Mouse (Mus musculus) liver, embryonic 14.5 days (tissue): Measurements from ENCODE around the gene Stk16. TPM values are rescaled to one million over a fixed set of nuclear protein-coding genes. Genes with fewer than 3 reads are reported as not detected.

Experiments used
- ATAC-seq: fragments of 200-750 bp; cut with Nextera tagmentation; 2 replicates; pipeline ENCODE4 v1.8.0; 2017; ENCODE audit warnings: moderate number of reproducible peaks, mild to moderate bottlenecking, moderate library complexity; ENCODE audit not compliant: insufficient read depth
- DNase-seq, 3 experiments: peaks; one replicate each; pipeline ENCODE4 v3.0.0-alpha.2; 2012 to 2013; ENCODE audit warnings: low read depth in 3 of 3, low spot score in 3 of 3
- H3K27ac ChIP-seq: fragments of 300-500 bp; sonication (generic); 2 replicates; pipeline ENCODE4 v1.5.1; 2014; ENCODE audit warnings: moderate library complexity, mild to moderate bottlenecking, control low read depth, inconsistent platforms
- H3K27me3 ChIP-seq: fragments of 300-500 bp; sonication (generic); 2 replicates; pipeline ENCODE4 v1.6.1; 2014; ENCODE audit warnings: mild to moderate bottlenecking, low read length, moderate library complexity; ENCODE audit not compliant: control insufficient read depth, insufficient read depth
- H3K36me3 ChIP-seq: fragments of 300-500 bp; sonication (generic); replicated peaks from 2 replicates; pipeline ENCODE4 v1.6.1; 2014; ENCODE audit warnings: low read depth; ENCODE audit not compliant: control insufficient read depth, insufficient read depth
- H3K4me1 ChIP-seq, 2 experiments: fragments of 200-500 bp in 1 of 2; fragments of 300-500 bp in 1 of 2; sonication (generic) in 1 of 2; replicated peaks; 2 replicates each; pipeline ENCODE4 v1.6.1; 2012 to 2014; ENCODE audit warnings: antibody characterized with exemption in 1 of 2, inconsistent platforms in 1 of 2, low read length in 1 of 2; ENCODE audit not compliant: control insufficient read depth in 2 of 2, insufficient read depth in 2 of 2
- H3K4me2 ChIP-seq: fragments of 300-500 bp; sonication (generic); 2 replicates; pipeline ENCODE4 v1.6.1; 2014; ENCODE audit warnings: low read depth, mild to moderate bottlenecking, control low read depth, moderate library complexity
- H3K4me3 ChIP-seq, 2 experiments: fragments of 200-500 bp in 1 of 2; fragments of 300-500 bp in 1 of 2; sonication (generic) in 1 of 2; 2 replicates each; pipeline ENCODE4 v1.5.1; 2012 to 2014; ENCODE audit warnings: low read depth in 2 of 2, low read length in 2 of 2, mild to moderate bottlenecking in 2 of 2, control low read depth in 1 of 2, inconsistent platforms in 1 of 2, moderate library complexity in 1 of 2; ENCODE audit not compliant: insufficient read depth in 1 of 2
- H3K9ac ChIP-seq: fragments of 300-500 bp; sonication (generic); replicated peaks from 2 replicates; pipeline ENCODE4 v1.6.1; 2014; ENCODE audit warnings: mild to moderate bottlenecking, control low read depth, moderate library complexity
- H3K9me3 ChIP-seq: fragments of 300-500 bp; sonication (generic); 2 replicates; pipeline ENCODE4 v1.6.1; 2016; ENCODE audit warnings: low read length, mixed read lengths; ENCODE audit not compliant: control insufficient read depth
- CTCF ChIP-seq: IDR thresholded peaks from 2 replicates; pipeline ENCODE4 v1.5.1; 2016; ENCODE audit warnings: antibody characterized with exemption, low read depth, control low read depth
- EP300 ChIP-seq: IDR thresholded peaks from 2 replicates; pipeline ENCODE4 v1.6.1; 2016; ENCODE audit warnings: antibody characterized with exemption, low read depth
- WGBS: fragments of 180-500 bp; shearing (Covaris S2); extraction: QIAGEN DNeasy Blood & Tissue Kit; methylation state at CpG from one replicate; pipeline ENCODE4 v1.1.7; 2014; ENCODE audit not compliant: insufficient replicate concordance; 5-methylcytosine and 5-hydroxymethylcytosine counted together
- polyA plus RNA-seq, 2 experiments: library from polyadenylated mRNA; depleted of rRNA in 1 of 2; stranded (reverse) in 1 of 2; unstranded in 1 of 2; fragments of >200 nt; fragmentation: Nextera tagmentation in 1 of 2; extraction: Ambion mirVana in 1 of 2; gene quantifications; 2 replicates each; pipeline versions ENCODE4 v1.2.1 to v1.2.3; 2012 to 2014

Stk16 gene
- polyA plus RNA-seq, 2 experiments: 61.8 to 93.3 TPM

DNA sequence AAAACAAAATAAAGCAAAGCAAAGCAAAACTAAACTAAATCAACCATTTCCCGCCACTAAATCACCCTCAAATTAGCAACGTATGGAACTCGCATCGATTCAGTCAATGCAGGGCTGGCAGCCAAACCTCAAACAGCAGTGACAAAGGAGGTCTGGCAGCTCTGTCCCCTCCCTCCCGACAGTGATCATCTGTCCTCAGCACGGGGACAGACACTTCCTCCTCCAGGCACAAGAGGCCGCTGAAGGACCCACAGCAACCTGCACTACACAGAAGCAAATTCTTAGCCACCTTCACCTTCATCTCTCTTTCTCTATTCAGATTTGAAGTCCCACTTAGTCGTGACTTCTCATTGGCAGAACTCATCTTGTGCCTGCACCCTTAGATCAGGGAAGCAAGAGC, 24.0 kb downstream of the Stk16 start:
- Histone ChIP-seq H3K4me2 (peak overlapping the region; percentile 83), H3K27ac (peak overlapping the region; percentile 96)

DNA sequence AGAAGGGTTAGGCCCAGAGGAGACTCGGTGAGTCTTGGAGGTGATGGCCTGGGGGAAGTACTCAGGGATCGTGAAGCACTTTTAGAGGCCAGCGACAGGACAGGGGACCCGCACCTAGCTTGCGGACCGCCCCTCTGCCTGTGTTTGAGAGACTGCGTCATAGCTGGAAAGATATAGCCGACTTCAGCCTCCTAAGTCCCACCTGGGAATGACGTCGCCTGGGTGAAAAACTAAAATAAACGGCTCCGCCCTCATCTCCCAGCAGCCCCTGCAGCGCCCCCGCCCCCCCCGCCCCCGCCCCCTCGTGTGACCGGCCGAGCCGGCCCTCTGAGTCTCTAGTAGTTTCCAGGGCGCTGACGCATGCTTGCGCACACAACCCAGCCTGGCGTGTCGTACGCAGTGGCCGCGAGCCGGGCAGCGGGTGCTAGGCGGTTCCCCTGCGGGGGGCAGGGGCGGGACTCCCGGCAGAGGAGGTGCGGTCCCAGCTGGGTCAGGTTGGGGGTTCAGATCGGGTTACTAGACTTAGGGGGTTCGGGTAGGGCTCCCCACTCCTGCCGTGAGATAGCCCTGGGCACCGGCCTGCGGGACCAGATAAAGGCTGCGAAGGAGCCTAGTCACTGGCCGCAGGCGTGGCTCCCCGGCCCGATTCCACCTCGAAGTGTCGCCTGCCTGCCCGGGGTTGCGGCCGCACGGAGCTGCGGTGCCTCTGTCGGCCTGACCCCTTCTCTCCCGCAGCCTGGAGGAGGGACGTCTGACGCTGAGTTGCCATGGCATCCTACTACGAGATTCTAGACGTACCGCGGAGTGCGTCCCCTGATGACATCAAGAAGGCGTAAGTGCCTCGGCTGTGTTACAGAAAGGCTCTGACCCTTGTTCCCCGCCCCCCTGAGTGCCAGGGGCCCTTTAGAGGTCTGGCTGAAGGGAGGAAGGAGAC, 25.7 kb downstream of the Stk16 start, which contains the start of gene Dnajb2:
Gene Dnajb2 (plus strand): TSS at position 290 of the 934 bp plus-strand sequence.
- under 1% methylated on average over 64 of the region's 64 CpGs for WGBS
- no peaks in the 10 kb centered on the region for H3K36me3 ChIP-seq
- H3K4me1 ChIP-seq: peaks cover 24 to 41% of the 10 kb centered on the region in 2 experiments
- DNase-seq (peak; percentile 89 to 91 (median 91)), ATAC-seq (peak; percentile 95)
- TF ChIP-seq CTCF (peak; percentile 28; the same call in 1 of the 2 replicates), EP300 (peak; percentile 89)
- H3K4me3 ChIP-seq: peak within 1 kb of the TSS; percentile 60 to 72
- no peaks in the 10 kb centered on the region for H3K9me3 ChIP-seq
- no peaks in the 10 kb centered on the region for H3K27me3 ChIP-seq
- H3K9ac ChIP-seq: peak within 1 kb of the TSS; percentile 72
- H3K4me2 ChIP-seq: peak within 1 kb of the TSS; percentile 83
- peak within 1 kb of the TSS; percentile 96 for H3K27ac ChIP-seq

More for the DNA sequence above, 24.0 kb downstream of the Stk16 start:
- Histone ChIP-seq H3K4me1 (peaks cover 36 to 57% of the 10 kb centered on the region in 2 experiments), H3K27me3 (no peaks in the 10 kb centered on the region), H3K4me3 (no peak overlapping the region), H3K9me3 (no peaks in the 10 kb centered on the region), H3K9ac (peak overlapping the region; percentile 11; the same call in 1 of the 2 replicates), H3K36me3 (no peaks in the 10 kb centered on the region)
- DNase-seq: peak in 2 of 3 experiments; percentile 61 to 64
- WGBS: under 1% methylated on average over 8 of the region's 8 CpGs
- TF ChIP-seq EP300 (no peak), CTCF (peak; percentile 96)
- ATAC-seq: no peak

DNA sequence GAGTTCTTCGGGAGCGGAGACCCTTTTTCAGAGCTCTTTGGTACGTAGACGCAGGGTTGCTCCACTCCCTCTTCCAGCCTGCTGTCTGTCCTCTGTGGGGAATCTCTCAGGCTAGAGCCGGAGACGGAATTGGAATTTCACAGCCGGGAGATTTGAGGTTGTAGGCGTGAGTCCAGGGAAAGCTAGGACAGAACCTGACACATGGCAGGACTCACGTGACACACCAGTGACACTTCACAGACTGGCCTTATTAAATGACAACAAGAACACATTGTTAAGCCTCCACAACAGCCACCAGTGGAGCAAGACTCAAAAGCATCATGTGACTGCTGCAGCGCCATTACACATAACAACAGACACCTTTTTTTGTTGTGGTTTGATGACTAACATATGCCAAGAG, 29.0 kb downstream of the Stk16 start:
- H3K36me3 ChIP-seq: no peaks in the 10 kb centered on the region; the same call in 1 of the 2 replicates
- 83% methylated on average over 10 of the region's 10 CpGs for WGBS
- no peak overlapping the region for H3K27ac ChIP-seq
- no peak overlapping the region for H3K9ac ChIP-seq
- DNase-seq (no peak), ATAC-seq (no peak)
- TF ChIP-seq EP300: no peak
- TF ChIP-seq CTCF: no peak
- peaks cover 15 to 31% of the 10 kb centered on the region in 2 experiments for H3K4me1 ChIP-seq
- no peaks in the 10 kb centered on the region for H3K27me3 ChIP-seq
- no peaks in the 10 kb centered on the region for H3K9me3 ChIP-seq
- H3K4me3 ChIP-seq: no peak overlapping the region
- no peak overlapping the region for H3K4me2 ChIP-seq

DNA sequence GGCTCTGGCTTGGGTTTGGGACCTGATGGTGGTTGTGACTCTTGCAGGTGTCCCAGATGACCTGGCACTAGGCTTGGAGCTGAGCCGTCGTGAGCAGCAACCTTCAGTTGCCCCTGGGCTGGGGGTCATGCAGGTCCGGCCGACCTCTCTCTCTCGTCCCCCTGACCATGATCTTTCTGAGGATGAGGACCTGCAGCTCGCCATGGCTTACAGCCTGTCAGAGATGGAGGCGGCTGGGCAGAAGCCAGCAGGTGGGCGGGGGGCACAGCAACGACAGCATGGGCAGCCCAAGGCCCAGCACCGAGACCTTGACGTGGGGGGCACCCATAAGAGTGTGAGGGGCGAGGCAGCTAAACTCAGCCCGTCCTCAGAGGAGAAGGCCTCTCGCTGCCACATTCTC, 32.8 kb downstream of the Stk16 start:
- TF ChIP-seq CTCF (no peak), EP300 (no peak)
- H3K4me3 ChIP-seq: no peak overlapping the region
- ATAC-seq: no peak
- H3K27ac ChIP-seq: no peak overlapping the region
- no peak for DNase-seq
- no peaks in the 10 kb centered on the region for H3K9me3 ChIP-seq
- H3K9ac ChIP-seq: no peak overlapping the region
- peaks cover 0 to 2% of the 10 kb centered on the region in 2 experiments; a peak in 2 of 4 replicates for H3K4me1 ChIP-seq
- no peaks in the 10 kb centered on the region for H3K27me3 ChIP-seq
- WGBS: 81% methylated on average over 14 of the region's 14 CpGs
- no peak overlapping the region for H3K4me2 ChIP-seq
- H3K36me3 ChIP-seq: no peaks in the 10 kb centered on the region; the same call in 1 of the 2 replicates
